In the genomic region with DNA sequence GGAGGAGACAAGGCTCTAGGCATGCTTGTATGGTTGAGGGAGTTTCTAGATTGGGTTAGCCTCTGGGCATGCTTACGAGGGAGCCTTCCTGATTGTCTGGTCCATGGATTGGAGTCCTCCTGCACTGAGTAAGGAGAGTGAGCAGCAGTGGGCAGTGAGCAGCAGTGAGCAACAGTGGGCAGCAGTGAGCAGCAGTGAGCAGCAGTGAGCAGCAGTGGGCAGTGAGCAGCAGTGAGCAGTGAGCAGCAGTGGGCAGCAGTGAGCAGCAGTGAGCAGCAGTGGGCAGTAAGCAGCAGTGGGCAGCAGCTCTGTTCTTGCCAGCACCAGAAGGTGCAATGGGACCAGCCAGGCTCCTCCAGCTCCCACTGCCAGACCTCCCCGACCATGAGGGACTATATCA, we compare ENCODE assay signal across 9 mouse cellular contexts. TPM values are rescaled to one million over a fixed set of nuclear protein-coding genes. Genes with fewer than 3 reads are reported as not detected.
A peak's percentile ranks its signal among the peaks of the same experiment; 100 is the strongest.
DNase-seq lines count a peak whose midpoint lies in the region; ATAC-seq lines count a peak whose summit lies in the region.
"Had no signal": no experiment of that assay in that cellular context is flagged by ENCODE, and none has a peak within 500 bp of the region (broad histone marks: within the 10 kb centered on the region; RNA-seq: fewer than 3 reads in every experiment).

No protein-coding gene starts in this region.

- no peaks in the 10 kb centered on the region for H3K27me3 ChIP-seq in heart, embryonic 16.5 days (ENCODE audit: control insufficient read depth, insufficient read depth, low read length)

- intact Hi-C loops in heart, postnatal 25 days (cut with DNase I) = loop anchor here (1.0 to 2.0 kb wide), 3 partner anchors 19 to 213 kb away; partner anchors contain the start of gene Syt17

- no peak for DNase-seq in heart, postnatal 25 days (ENCODE audit: low spot score)
- peak; percentile 33 for DNase-seq in 416B (ENCODE audit: low read depth)
- DNase-seq in lung, postnatal 4 days = peak; percentile 56 to 64
- DNase-seq in cerebellum, postnatal 4 days (ENCODE audit: low spot score in 2 of 2) = no peak
- no peak for DNase-seq in thymus, postnatal 25 days
- DNase-seq in ovary, postnatal 14 days (ENCODE audit: low spot score) = no peak
- DNase-seq: cerebellum, postnatal 36 days had no signal

- H3K9me3 ChIP-seq in heart, embryonic 16.5 days (replicated peaks; ENCODE audit: control insufficient read depth, low read length) = no peaks in the 10 kb centered on the region

- no peak overlapping the region for H3K9ac ChIP-seq in heart, embryonic 16.5 days (ENCODE audit: low read length)

- H3K4me1 ChIP-seq in heart, embryonic 16.5 days (ENCODE audit: control insufficient read depth, insufficient read depth, low read length) = no peaks in the 10 kb centered on the region

- peak; percentile 54 for ATAC-seq in heart, embryonic 16.5 days (replicated peaks; ENCODE audit: extremely low read depth, insufficient read depth, low FRiP score)
- peak; percentile 58 for ATAC-seq in granulocyte monocyte progenitor cell, adult 5-6 weeks (replicated peaks; ENCODE audit: poor library complexity, severe bottlenecking)

- 59% methylated on average over 2 of the region's 2 CpGs for WGBS in heart, embryonic 16.5 days

- H3K4me3 ChIP-seq in heart, embryonic 16.5 days (ENCODE audit: low read length) = no peak overlapping the region

- no peak overlapping the region for H3K27ac ChIP-seq in heart, embryonic 16.5 days (ENCODE audit: low read length)

- H3K36me3 ChIP-seq in heart, embryonic 16.5 days (ENCODE audit: control insufficient read depth, insufficient read depth) = peaks cover under 1% of the 10 kb centered on the region; the same call in 1 of the 2 replicates

- no peak overlapping the region for H3K4me2 ChIP-seq in heart, embryonic 16.5 days (ENCODE audit: low read depth, low read length)

RNA-seq across cellular contexts. Expression of gene Coq7, which starts 15.3 kb away (rescaled TPM):
- polyA plus RNA-seq in heart, embryonic 16.5 days (2015; fragmentation: Nextera tagmentation; extraction: Ambion mirVana) = 173 and 177 TPM in 2 replicates
- total RNA-seq in heart, postnatal 25 days (2021) = 100 to 1,000 TPM; 109 to 115 TPM
- total RNA-seq in granulocyte monocyte progenitor cell, adult 5-6 weeks (2014; fragmentation: Nextera tagmentation) = 30.7 and 37.8 TPM in 2 replicates
- total RNA-seq in granulocyte monocyte progenitor cell, adult 5-6 weeks (2017) = 20.7 and 31.4 TPM in 2 replicates

RNA-seq across cellular contexts. Expression of gene Itpripl2, which starts 26.0 kb away (rescaled TPM):
- polyA plus RNA-seq in heart, embryonic 16.5 days (2015; fragmentation: Nextera tagmentation; extraction: Ambion mirVana) = 4.1 and 4.9 TPM in 2 replicates
- total RNA-seq in heart, postnatal 25 days (2021) = 10 to 100 TPM; 22.3 to 30.5 TPM
- total RNA-seq in granulocyte monocyte progenitor cell, adult 5-6 weeks (2014; fragmentation: Nextera tagmentation) = 9.0 and 11.3 TPM in 2 replicates
- total RNA-seq in granulocyte monocyte progenitor cell, adult 5-6 weeks (2017) = 18.3 and 21.2 TPM in 2 replicates

Comparison
In these comparisons a context has a peak if more than half of its experiments do, and no peak if none do; other contexts are left out.
1. DNase-seq: peak in 416B (single experiment) and lung, postnatal 4 days (2 of 2); none in heart, postnatal 25 days (single experiment), cerebellum, postnatal 4 days (0 of 2), thymus, postnatal 25 days (single experiment) and ovary, postnatal 14 days (single experiment).